23 mouse cellular contexts compared by ENCODE assay signal in genomic region chr3:41118173-41118572, GRCm38 (mm10).
"Had no signal": no experiment of that assay in that cellular context is flagged by ENCODE, and none has a peak within 500 bp of the region (broad histone marks: within the 10 kb centered on the region; RNA-seq: fewer than 3 reads in every experiment).

No protein-coding gene starts in this region.

- H3K4me3 ChIP-seq: layer of hippocampus, adult 2 months; left cerebral cortex, adult 2 months; limb, embryonic 12.5 days; limb, embryonic 15.5 days; lung, embryonic 15.5 days; midbrain, embryonic 12.5 days; midbrain, embryonic 15.5 days; neural tube, embryonic 13.5 days had no signal

- H3K4me1 ChIP-seq: limb, embryonic 15.5 days; lung, embryonic 15.5 days; midbrain, embryonic 15.5 days; neural tube, embryonic 13.5 days had no signal

- DNase-seq: kidney, adult 2 months; kidney, postnatal 25 days; layer of hippocampus, adult 9-11 months; left cerebral cortex, postnatal 4 days; liver, postnatal 0 days; retina, postnatal 1 day; right cerebral cortex, postnatal 25 days; spleen, adult 18-20 months; thymus, adult 2 months; thymus, postnatal 25 days had no signal

- H3K4me2 ChIP-seq: limb, embryonic 12.5 days; limb, embryonic 15.5 days; liver, embryonic 11.5 days; lung, embryonic 15.5 days; midbrain, embryonic 12.5 days; midbrain, embryonic 15.5 days; neural tube, embryonic 13.5 days had no signal

- H3K9ac ChIP-seq: limb, embryonic 12.5 days; limb, embryonic 15.5 days; liver, embryonic 14.5 days; liver, postnatal 0 days; lung, embryonic 15.5 days; midbrain, embryonic 12.5 days; midbrain, embryonic 15.5 days; neural tube, embryonic 13.5 days had no signal

- H3K36me3 ChIP-seq: limb, embryonic 12.5 days; limb, embryonic 15.5 days; lung, embryonic 15.5 days; midbrain, embryonic 12.5 days; midbrain, embryonic 15.5 days; neural tube, embryonic 13.5 days had no signal

- ATAC-seq: intestine, postnatal 0 days; liver, postnatal 0 days; midbrain, embryonic 15.5 days had no signal

- H3K27ac ChIP-seq: kidney, postnatal 0 days; layer of hippocampus, adult 2 months; left cerebral cortex, adult 2 months; limb, embryonic 12.5 days; limb, embryonic 15.5 days; liver, embryonic 14.5 days; lung, embryonic 15.5 days; macrophage; midbrain, embryonic 12.5 days; midbrain, embryonic 15.5 days; neural tube, embryonic 13.5 days had no signal

- H3K9me3 ChIP-seq: limb, embryonic 12.5 days; limb, embryonic 15.5 days; lung, embryonic 15.5 days; midbrain, embryonic 12.5 days; midbrain, embryonic 15.5 days; neural tube, embryonic 13.5 days had no signal

- H3K27me3 ChIP-seq: limb, embryonic 12.5 days; limb, embryonic 15.5 days; lung, embryonic 15.5 days; midbrain, embryonic 12.5 days; midbrain, embryonic 15.5 days; neural tube, embryonic 13.5 days had no signal
